Mouse (Mus musculus) induced T-regulatory cell, adult 2 months (primary cell): ENCODE measurements around the gene Gm4846.
"Not testable (repeated sequence)": the region's sequence is repeated elsewhere in the genome, so short reads cannot be mapped to it uniquely, and the experiment has no call there.

Source experiments
- DNase-seq: peaks from one replicate; pipeline ENCODE4 v3.0.0-alpha.2; 2012; ENCODE audit warnings: low read depth

Gene Gm4846

GRCm38 (mm10) chr1:166497488-166497887, at the start of gene Gm4846:
Gene Gm4846 (minus strand): TSS chr1:166497588.
- DNase-seq: not testable (repeated sequence)

- DNase-seq: not testable (repeated sequence)
These were observed 34.1 kb upstream of the Gm4846 start for GRCm38 (mm10) chr1:166531521-166531920.

GRCm38 (mm10) chr1:166524709-166525108, 27.3 kb upstream of the Gm4846 start:
- DNase-seq: not testable (repeated sequence)

GRCm38 (mm10) chr1:166519626-166520025, 22.2 kb upstream of the Gm4846 start:
- DNase-seq: not testable (repeated sequence)

GRCm38 (mm10) chr1:166516556-166516955, 19.2 kb upstream of the Gm4846 start:
- no peak for DNase-seq

- DNase-seq: not testable (repeated sequence)
These were observed 6.8 kb upstream of the Gm4846 start for GRCm38 (mm10) chr1:166504206-166504605.

GRCm38 (mm10) chr1:166479503-166479902, 17.9 kb downstream of the Gm4846 start:
- no peak for DNase-seq

GRCm38 (mm10) chr1:166467172-166467571, 30.2 kb downstream of the Gm4846 start:
- no peak for DNase-seq

- peak; percentile 61 for DNase-seq
These were observed 34.8 kb downstream of the Gm4846 start for GRCm38 (mm10) chr1:166462544-166462943.

GRCm38 (mm10) chr1:166441992-166442391, 55.4 kb downstream of the Gm4846 start:
- DNase-seq: no peak

- no peak for DNase-seq
These were observed 58.0 kb downstream of the Gm4846 start for GRCm38 (mm10) chr1:166439426-166439825.
